Mouse (Mus musculus) MEL (cell line): Measurements from ENCODE around the gene Snx29. TPM values are rescaled to one million over a fixed set of nuclear protein-coding genes. Genes with fewer than 3 reads are reported as not detected.

Experiments used
- DNase-seq: peaks from one replicate; pipeline ENCODE4 v3.0.0; 2011; ENCODE audit warnings: low read depth, low spot score
- H3K27ac ChIP-seq: 2 replicates; pipeline ENCODE4 v1.5.1; 2012; ENCODE audit warnings: low read depth, mild to moderate bottlenecking, control low read depth, low read length, moderate library complexity; ENCODE audit not compliant: control insufficient read depth
- H3K27me3 ChIP-seq, 2 experiments: fragments of 150-350 bp in 1 of 2; sonication (generic) in 1 of 2; 2 replicates each; pipeline ENCODE4 v1.6.1; 2012; ENCODE audit warnings: low read length in 2 of 2, mild to moderate bottlenecking in 2 of 2, improper control_type of control experiment in 1 of 2, moderate library complexity in 1 of 2; ENCODE audit not compliant: insufficient read depth in 2 of 2, control insufficient read depth in 1 of 2
- H3K36me3 ChIP-seq, 2 experiments: 2 replicates each; pipeline ENCODE4 v1.6.1; 2012 to 2014; ENCODE audit warnings: low read length in 2 of 2, improper control_type of control experiment in 1 of 2, inconsistent platforms in 1 of 2, mild to moderate bottlenecking in 1 of 2; ENCODE audit not compliant: insufficient read depth in 2 of 2, control insufficient read depth in 1 of 2
- H3K4me1 ChIP-seq, 2 experiments: fragments of 150-350 bp in 1 of 2; sonication (generic) in 1 of 2; 2 replicates each; pipeline ENCODE4 v1.6.1; 2012; ENCODE audit warnings: low read length in 2 of 2, improper control_type of control experiment in 1 of 2, mild to moderate bottlenecking in 1 of 2; ENCODE audit not compliant: insufficient read depth in 2 of 2, control insufficient read depth in 1 of 2
- H3K4me3 ChIP-seq, 2 experiments: fragments of 150-350 bp in 1 of 2; sonication (generic) in 1 of 2; 2 replicates each; pipeline ENCODE4 v1.5.1; 2012; ENCODE audit warnings: low read depth in 2 of 2, low read length in 2 of 2, mild to moderate bottlenecking in 2 of 2, moderate library complexity in 2 of 2, control low read depth in 1 of 2, improper control_type of control experiment in 1 of 2; ENCODE audit not compliant: control insufficient read depth in 1 of 2, insufficient read depth in 1 of 2
- H3K79me2 ChIP-seq: 2 replicates; pipeline ENCODE4 v1.6.1; 2012; ENCODE audit warnings: mild to moderate bottlenecking, low read length, moderate library complexity; ENCODE audit not compliant: control insufficient read depth, poor library complexity, insufficient read depth
- H3K9ac ChIP-seq: 2 replicates; pipeline ENCODE4 v1.6.1; 2012; ENCODE audit warnings: low read depth, mild to moderate bottlenecking, control low read depth, low read length, moderate library complexity; ENCODE audit not compliant: control insufficient read depth, poor library complexity, severe bottlenecking
- H3K9me3 ChIP-seq: fragments of 150-350 bp; sonication (generic); replicated peaks from 2 replicates; pipeline ENCODE4 v1.6.1; 2012; ENCODE audit warnings: mild to moderate bottlenecking, low read length, improper control_type of control experiment, moderate library complexity; ENCODE audit not compliant: insufficient read depth
- BHLHE40 ChIP-seq: IDR thresholded peaks from 2 replicates; pipeline ENCODE4 v1.6.1; 2012; ENCODE audit warnings: low read depth, mild to moderate bottlenecking, inconsistent platforms, low read length, improper control_type of control experiment, borderline replicate concordance
- CHD1 ChIP-seq: IDR thresholded peaks from 2 replicates; pipeline ENCODE4 v1.6.1; 2012; ENCODE audit warnings: low read depth, mild to moderate bottlenecking, inconsistent platforms, low read length, improper control_type of control experiment
- CHD2 ChIP-seq: IDR thresholded peaks from 2 replicates; pipeline ENCODE4 v1.6.1; 2011; ENCODE audit warnings: low read length, improper control_type of control experiment
- CTCF ChIP-seq, 3 experiments: IDR thresholded peaks in 2 of 3; conservative IDR thresholded peaks in 1 of 3; 2 replicates each; pipeline ENCODE4 v1.5.1; 2011 to 2012; ENCODE audit warnings: low read length in 3 of 3, low read depth in 2 of 3, mild to moderate bottlenecking in 2 of 3, improper control_type of control experiment in 1 of 3, inconsistent platforms in 1 of 3, mixed read lengths in 1 of 3, moderate library complexity in 1 of 3; ENCODE audit not compliant: control insufficient read depth in 1 of 3, insufficient read depth in 1 of 3, poor library complexity in 1 of 3, severe bottlenecking in 1 of 3
- E2F4 ChIP-seq: IDR thresholded peaks from 2 replicates; pipeline ENCODE4 v1.6.1; 2011; ENCODE audit warnings: low read depth, low read length, improper control_type of control experiment, borderline replicate concordance
- ELF1 ChIP-seq: IDR thresholded peaks from 2 replicates; pipeline ENCODE4 v1.6.1; 2014; ENCODE audit warnings: low read depth, mild to moderate bottlenecking, inconsistent platforms, low read length, improper control_type of control experiment, moderate library complexity
- EP300 ChIP-seq, 2 experiments: IDR thresholded peaks; 2 replicates each; pipeline ENCODE4 v1.6.1; 2011; ENCODE audit warnings: improper control_type of control experiment in 2 of 2, low read length in 2 of 2, low read depth in 1 of 2, mild to moderate bottlenecking in 1 of 2
- ETS1 ChIP-seq: IDR thresholded peaks from 2 replicates; pipeline ENCODE4 v1.6.1; 2012; ENCODE audit warnings: low read depth, mild to moderate bottlenecking, inconsistent platforms, low read length, improper control_type of control experiment, moderate library complexity
- GATA1 ChIP-seq: IDR thresholded peaks from 2 replicates; pipeline ENCODE4 v1.6.1; 2011; ENCODE audit warnings: low read depth, low read length, improper control_type of control experiment
- JUND ChIP-seq: IDR thresholded peaks from 2 replicates; pipeline ENCODE4 v1.6.1; 2011; ENCODE audit warnings: low read depth, mild to moderate bottlenecking, improper control_type of control experiment, low read length
- MAX ChIP-seq: IDR thresholded peaks from 2 replicates; pipeline ENCODE4 v1.6.1; 2011; ENCODE audit warnings: low read length, improper control_type of control experiment
- MEF2A ChIP-seq: IDR thresholded peaks from 2 replicates; pipeline ENCODE4 v1.6.1; 2014; ENCODE audit warnings: low read depth, mild to moderate bottlenecking, inconsistent platforms, low read length, improper control_type of control experiment; ENCODE audit not compliant: poor library complexity, insufficient replicate concordance, severe bottlenecking; ENCODE audit errors: extremely low read depth
- MXI1 ChIP-seq: IDR thresholded peaks from 2 replicates; pipeline ENCODE4 v1.6.1; 2011; ENCODE audit warnings: mild to moderate bottlenecking, low read depth, low read length, improper control_type of control experiment
- NELFE ChIP-seq: IDR thresholded peaks from 2 replicates; pipeline ENCODE4 v1.6.1; 2011; ENCODE audit warnings: low read depth, low read length, improper control_type of control experiment
- NRF1 ChIP-seq: IDR thresholded peaks from 2 replicates; pipeline ENCODE4 v1.6.1; 2014; ENCODE audit warnings: low read depth, mild to moderate bottlenecking, inconsistent platforms, low read length, improper control_type of control experiment, moderate library complexity; ENCODE audit not compliant: poor library complexity, insufficient read depth, severe bottlenecking
- POLR2A ChIP-seq, 2 experiments: IDR thresholded peaks; 2 replicates each; pipeline ENCODE4 v1.6.1; 2011 to 2012; ENCODE audit warnings: low read length in 2 of 2, mild to moderate bottlenecking in 2 of 2, control low read depth in 1 of 2, improper control_type of control experiment in 1 of 2, low read depth in 1 of 2, moderate library complexity in 1 of 2; ENCODE audit not compliant: control insufficient read depth in 1 of 2, insufficient read depth in 1 of 2, poor library complexity in 1 of 2
- RAD21 ChIP-seq: IDR thresholded peaks from 2 replicates; pipeline ENCODE4 v1.6.1; 2011; ENCODE audit warnings: mild to moderate bottlenecking, low read depth, low read length, improper control_type of control experiment
- SIN3A ChIP-seq: IDR thresholded peaks from 2 replicates; pipeline ENCODE4 v1.6.1; 2012; ENCODE audit warnings: low read length, improper control_type of control experiment, inconsistent platforms
- SMC3 ChIP-seq: IDR thresholded peaks from 2 replicates; pipeline ENCODE4 v1.6.1; 2011; ENCODE audit warnings: low read depth, low read length, improper control_type of control experiment
- TAL1 ChIP-seq: IDR thresholded peaks from 2 replicates; pipeline ENCODE4 v1.6.1; 2012; ENCODE audit warnings: mild to moderate bottlenecking, inconsistent platforms, low read length, moderate library complexity, mixed read lengths
- TBP ChIP-seq: IDR thresholded peaks from 2 replicates; pipeline ENCODE4 v1.8.0; 2011; ENCODE audit warnings: low read depth, low read length, improper control_type of control experiment
- ZKSCAN1 ChIP-seq: IDR thresholded peaks from 2 replicates; pipeline ENCODE4 v1.6.1; 2012; ENCODE audit warnings: low read depth, mild to moderate bottlenecking, inconsistent platforms, low read length, improper control_type of control experiment, moderate library complexity
- ZNF384 ChIP-seq: IDR thresholded peaks from 2 replicates; pipeline ENCODE4 v1.6.1; 2012; ENCODE audit warnings: low read depth, mild to moderate bottlenecking, inconsistent platforms, low read length, improper control_type of control experiment
- polyA plus RNA-seq, 2 experiments: library from polyadenylated mRNA; stranded (reverse) in 1 of 2; unstranded in 1 of 2; fragments of >175 nt in 1 of 2; fragments of >200 nt in 1 of 2; gene quantifications; 2 replicates each; pipeline versions ENCODE4 v1.2.1 to v1.2.4; 2012; ENCODE audit warnings: low replicate concordance in 2 of 2, low read depth in 1 of 2; ENCODE audit not compliant: insufficient read length in 2 of 2, insufficient read depth in 1 of 2, missing spikeins in 1 of 2
- total RNA-seq: library from RNA; depleted of rRNA; stranded (reverse); fragments of 300-350 nt; gene quantifications from 2 replicates; pipeline ENCODE4 v1.2.3, GENCODE M21; 2012

Snx29 gene
- total and polyA plus RNA-seq, 3 experiments, result 0.72 to 0.73 TPM; not detected in 1

DNA sequence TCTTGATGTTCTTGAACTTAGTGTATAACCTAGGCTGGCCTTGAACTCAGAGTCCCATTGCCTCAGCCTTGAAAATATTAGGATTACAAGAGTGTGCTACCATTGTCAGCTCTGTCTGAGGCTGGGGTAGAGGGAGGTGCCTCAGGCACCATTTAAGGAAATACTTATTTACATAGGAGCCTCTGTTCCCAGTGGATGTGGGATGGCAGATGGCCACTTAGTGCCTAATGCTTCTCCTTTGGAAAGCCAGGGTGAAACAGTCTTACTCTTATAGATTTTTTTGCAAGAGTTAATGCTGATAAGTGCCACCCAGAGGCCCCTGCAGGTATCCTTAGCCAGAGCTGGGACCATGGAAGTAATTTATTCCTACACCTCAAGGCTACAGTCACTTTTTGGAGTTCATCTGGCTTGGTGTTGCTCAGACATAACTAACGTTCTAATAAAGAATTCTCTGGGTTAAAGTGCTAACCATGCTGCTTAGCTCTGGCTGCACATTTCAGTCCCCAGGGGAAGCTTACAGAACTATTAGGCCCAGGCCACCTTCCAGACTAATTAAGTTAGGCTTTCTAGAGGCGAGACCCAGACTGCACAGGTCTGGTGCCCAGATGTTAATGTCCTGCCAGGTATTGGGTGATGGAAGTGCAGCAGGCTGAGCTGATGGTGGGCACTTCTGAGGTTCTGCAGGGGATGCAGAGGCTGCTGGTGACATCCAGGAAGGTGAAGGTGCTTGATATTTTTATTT is 135.1 kb downstream of the Snx29 start:
- Histone ChIP-seq H3K4me3 (no peak overlapping the region), H3K27ac (no peak overlapping the region), H3K9ac (no peak overlapping the region), H3K36me3 (peaks cover 0 to 20% of the 10 kb centered on the region in 2 experiments; a peak in 2 of 4 replicates), H3K79me2 (no peaks in the 10 kb centered on the region), H3K27me3 (no peaks in the 10 kb centered on the region), H3K9me3 (no peaks in the 10 kb centered on the region), H3K4me1 (peaks cover 13 to 31% of the 10 kb centered on the region in 2 experiments)
- no peak for TF ChIP-seq GATA1
- TF ChIP-seq MAX, result no peak
- TF ChIP-seq MXI1, result no peak
- TF ChIP-seq BHLHE40, result no peak
- TF ChIP-seq E2F4, result no peak
- TF ChIP-seq MEF2A, result no peak
- no peak for TF ChIP-seq POLR2A (IDR thresholded peaks at IDR 0.05; ENCODE audit: control insufficient read depth in 1 of 2, insufficient read depth in 1 of 2, low read depth in 1 of 2, low read length in 2 of 2, poor library complexity in 1 of 2)
- no peak for TF ChIP-seq ZNF384
- no peak for TF ChIP-seq CHD2
- no peak for TF ChIP-seq NELFE
- no peak for TF ChIP-seq JUND
- TF ChIP-seq TAL1, result no peak
- no peak for TF ChIP-seq SMC3
- TF ChIP-seq TBP, result no peak
- no peak for TF ChIP-seq RAD21
- no peak for TF ChIP-seq CHD1
- no peak for DNase-seq

DNA sequence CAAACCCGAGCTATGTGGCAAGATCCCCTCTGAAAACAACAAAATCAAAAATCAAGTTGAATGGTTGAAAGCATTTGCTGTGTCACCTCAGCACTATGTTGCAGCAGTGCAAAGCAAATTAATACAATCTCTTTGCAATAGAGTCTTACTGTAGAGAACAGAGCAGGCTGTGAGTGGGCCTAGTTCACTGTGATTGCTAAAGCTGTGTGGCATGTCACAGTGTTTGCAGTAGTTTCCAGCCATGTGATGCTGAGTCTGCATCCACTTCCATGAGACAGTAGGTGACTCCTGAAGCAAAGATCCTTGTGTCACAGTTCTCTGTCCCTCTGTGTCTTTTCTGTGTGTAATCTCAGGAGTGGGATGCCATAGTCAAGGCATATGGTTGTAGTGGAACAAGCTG is 137.5 kb downstream of the Snx29 start:
- TF ChIP-seq ZNF384 (no peak), E2F4 (no peak), EP300 (IDR thresholded peaks at IDR 0.05; ENCODE audit: low read depth in 1 of 2, low read length in 2 of 2) (no peak), CTCF (IDR thresholded peaks at IDR 0.05 in 2 of 3, conservative IDR thresholded peaks at IDR 0.05 in 1 of 3; ENCODE audit: control insufficient read depth in 1 of 3, insufficient read depth in 1 of 3, low read depth in 2 of 3, low read length in 3 of 3, poor library complexity in 1 of 3, severe bottlenecking in 1 of 3) (no peak), GATA1 (no peak), SIN3A (no peak), POLR2A (IDR thresholded peaks at IDR 0.05; ENCODE audit: control insufficient read depth in 1 of 2, insufficient read depth in 1 of 2, low read depth in 1 of 2, low read length in 2 of 2, poor library complexity in 1 of 2) (no peak), CHD2 (no peak), NRF1 (no peak), SMC3 (no peak), ETS1 (no peak), ELF1 (no peak), ZKSCAN1 (no peak)
- TF ChIP-seq, all 39 proteins: peak for 0
- no peaks in the 10 kb centered on the region for H3K9me3 ChIP-seq
- no peak overlapping the region for H3K9ac ChIP-seq
- no peaks in the 10 kb centered on the region for H3K27me3 ChIP-seq
- H3K4me3 ChIP-seq, result no peak overlapping the region
- peaks cover 13 to 31% of the 10 kb centered on the region in 2 experiments for H3K4me1 ChIP-seq
- H3K79me2 ChIP-seq, result no peaks in the 10 kb centered on the region
- DNase-seq, result no peak
- H3K36me3 ChIP-seq, result peaks cover 0 to 20% of the 10 kb centered on the region in 2 experiments; a peak in 2 of 4 replicates
- H3K27ac ChIP-seq, result no peak overlapping the region
